Mouse (Mus musculus) liver, embryonic 15.5 days (tissue): ENCODE measurements around the gene Nudt17. TPM values are rescaled to one million over a fixed set of nuclear protein-coding genes. Genes with fewer than 3 reads are reported as not detected.
"Not testable (repeated sequence)": the region's sequence is repeated elsewhere in the genome, so short reads cannot be mapped to it uniquely, and the experiment has no call there.

Source experiments
- ATAC-seq: fragments of 200-750 bp; cut with Nextera tagmentation; 2 replicates; pipeline ENCODE4 v1.8.0; 2017; ENCODE audit warnings: moderate number of reproducible peaks, mild to moderate bottlenecking, moderate library complexity; ENCODE audit not compliant: insufficient read depth
- H3K27ac ChIP-seq: fragments of 300-500 bp; sonication (generic); replicated peaks from 2 replicates; pipeline ENCODE4 v1.5.1; 2015; ENCODE audit warnings: mild to moderate bottlenecking, inconsistent platforms
- H3K27me3 ChIP-seq: fragments of 300-500 bp; sonication (generic); 2 replicates; pipeline ENCODE4 v1.6.1; 2015; ENCODE audit warnings: mild to moderate bottlenecking, inconsistent platforms
- H3K36me3 ChIP-seq: fragments of 300-500 bp; sonication (generic); replicated peaks from 2 replicates; pipeline ENCODE4 v1.6.1; 2015; ENCODE audit warnings: moderate library complexity, mild to moderate bottlenecking, inconsistent platforms
- H3K4me1 ChIP-seq: fragments of 300-500 bp; sonication (generic); replicated peaks from 2 replicates; pipeline ENCODE4 v1.6.1; 2015; ENCODE audit warnings: inconsistent platforms
- H3K4me2 ChIP-seq: fragments of 300-500 bp; sonication (generic); 2 replicates; pipeline ENCODE4 v1.6.1; 2015; ENCODE audit warnings: moderate library complexity, mild to moderate bottlenecking, inconsistent platforms
- H3K4me3 ChIP-seq: fragments of 300-500 bp; sonication (generic); replicated peaks from 2 replicates; pipeline ENCODE4 v1.5.1; 2015; ENCODE audit warnings: mild to moderate bottlenecking, inconsistent platforms
- H3K9ac ChIP-seq: fragments of 300-500 bp; sonication (generic); 2 replicates; pipeline ENCODE4 v1.6.1; 2015; ENCODE audit warnings: moderate library complexity, mild to moderate bottlenecking, inconsistent platforms
- H3K9me3 ChIP-seq: fragments of 300-500 bp; sonication (generic); replicated peaks from 2 replicates; pipeline ENCODE4 v1.6.1; 2016; ENCODE audit warnings: inconsistent platforms
- WGBS: fragments of 180-500 bp; shearing (Covaris S2); methylation state at CpG from one replicate; pipeline ENCODE4 v1.1.7; 2015; ENCODE audit warnings: mixed read lengths; ENCODE audit not compliant: insufficient replicate concordance; 5-methylcytosine and 5-hydroxymethylcytosine counted together
- polyA plus RNA-seq: library from polyadenylated mRNA; unstranded; fragments of >200 nt; fragmentation: Nextera tagmentation; extraction: Ambion mirVana; gene quantifications from 2 replicates; pipeline ENCODE4 v1.2.1, GENCODE M21; 2015

The Nudt17 gene
- polyA plus RNA-seq, 1 experiment from 2014 or later, result 1.0 TPM

- Histone ChIP-seq H3K36me3 (no peaks in the 10 kb centered on the region), H3K4me1 (peaks cover 18% of the 10 kb centered on the region), H3K4me3 (no peak overlapping the region), H3K27ac (no peak overlapping the region), H3K27me3 (peaks cover 41% of the 10 kb centered on the region), H3K4me2 (no peak overlapping the region), H3K9me3 (no peaks in the 10 kb centered on the region), H3K9ac (no peak overlapping the region)
- 83% methylated on average over 5 of the region's 5 CpGs for WGBS
- no peak for ATAC-seq
Observed at GRCm38 (mm10) chr3:96668424-96669067, 39.8 kb downstream of the Nudt17 start.

GRCm38 (mm10) chr3:96667316-96667715 is 41.0 kb downstream of the Nudt17 start:
- ATAC-seq, result no peak
- Histone ChIP-seq H3K4me1 (peaks cover 22% of the 10 kb centered on the region), H3K36me3 (no peaks in the 10 kb centered on the region), H3K4me3 (no peak overlapping the region), H3K27ac (no peak overlapping the region), H3K27me3 (peaks cover 41% of the 10 kb centered on the region), H3K4me2 (no peak overlapping the region), H3K9ac (no peak overlapping the region), H3K9me3 (no peaks in the 10 kb centered on the region)
- WGBS, result 20% methylated on average over 1 of the region's 1 CpGs

GRCm38 (mm10) chr3:96666916-96667315 is 41.4 kb downstream of the Nudt17 start:
- ATAC-seq, result no peak
- H3K27ac ChIP-seq, result no peak overlapping the region
- no peaks in the 10 kb centered on the region for H3K36me3 ChIP-seq
- peaks cover 22% of the 10 kb centered on the region for H3K4me1 ChIP-seq
- no peak overlapping the region for H3K9ac ChIP-seq
- no peak overlapping the region for H3K4me3 ChIP-seq
- peaks cover 37% of the 10 kb centered on the region for H3K27me3 ChIP-seq
- no peaks in the 10 kb centered on the region for H3K9me3 ChIP-seq
- no peak overlapping the region for H3K4me2 ChIP-seq
- 74% methylated on average over 5 of the region's 5 CpGs for WGBS

- not testable (repeated sequence) for H3K27ac ChIP-seq, H3K4me3 ChIP-seq, ATAC-seq, H3K4me2 ChIP-seq, H3K36me3 ChIP-seq, H3K9me3 ChIP-seq, H3K9ac ChIP-seq
- peaks cover 22% of the 10 kb centered on the region for H3K4me1 ChIP-seq
- WGBS, result 70% methylated on average over 7 of the region's 7 CpGs
- peaks cover 27% of the 10 kb centered on the region for H3K27me3 ChIP-seq
Observed at GRCm38 (mm10) chr3:96665732-96666363, 42.5 kb downstream of the Nudt17 start.

GRCm38 (mm10) chr3:96663432-96664239 is 44.7 kb downstream of the Nudt17 start:
- 5% methylated on average over 16 of the region's 18 CpGs for WGBS
- Histone ChIP-seq H3K4me3 (peak overlapping the region; percentile 17), H3K36me3 (no peaks in the 10 kb centered on the region), H3K4me1 (peaks cover 8% of the 10 kb centered on the region), H3K27ac (no peak overlapping the region), H3K9me3 (no peaks in the 10 kb centered on the region), H3K27me3 (0 out of 2 replicates have a peak, but pooled peaks cover 7% of the 10 kb centered on the region), H3K9ac (no peak overlapping the region), H3K4me2 (peak overlapping the region; percentile 54)
- ATAC-seq, result no peak

- Histone ChIP-seq H3K27me3 (0 out of 2 replicates have a peak, but pooled peaks cover 7% of the 10 kb centered on the region), H3K9me3 (no peaks in the 10 kb centered on the region), H3K9ac (no peak overlapping the region), H3K4me3 (no peak overlapping the region), H3K4me2 (no peak overlapping the region), H3K4me1 (peaks cover 8% of the 10 kb centered on the region), H3K36me3 (no peaks in the 10 kb centered on the region), H3K27ac (no peak overlapping the region)
- WGBS, result 59% methylated on average over 8 of the region's 8 CpGs
- ATAC-seq, result no peak
Observed at GRCm38 (mm10) chr3:96662731-96663316, 45.5 kb downstream of the Nudt17 start.

GRCm38 (mm10) chr3:96660901-96661300 is 47.5 kb downstream of the Nudt17 start:
- no peak overlapping the region for H3K4me3 ChIP-seq
- no peak overlapping the region for H3K4me2 ChIP-seq
- H3K36me3 ChIP-seq, result no peaks in the 10 kb centered on the region
- peaks cover 8% of the 10 kb centered on the region for H3K4me1 ChIP-seq
- no peak overlapping the region for H3K27ac ChIP-seq
- no peak overlapping the region for H3K9ac ChIP-seq
- no peaks in the 10 kb centered on the region for H3K9me3 ChIP-seq
- 43% methylated on average over 2 of the region's 2 CpGs for WGBS
- ATAC-seq, result no peak
- H3K27me3 ChIP-seq, result no peaks in the 10 kb centered on the region

Other genes starting within 250 kb of the Nudt17 start
- gene Hfe2, start 183.4 kb downstream of the Nudt17 start, polyA plus RNA-seq, result 7.1 and 8.5 TPM in 2 replicates
- gene Txnip, start 150.6 kb downstream of the Nudt17 start, polyA plus RNA-seq, result 42.8 and 46.8 TPM in 2 replicates
- 0.17 and 0.23 TPM in 2 replicates for gene Gm16253, start 131.6 kb downstream of the Nudt17 start, polyA plus RNA-seq
- 10.9 and 11.7 TPM in 2 replicates for gene Polr3gl, start 114.4 kb downstream of the Nudt17 start, polyA plus RNA-seq
- 0.12 and 0.15 TPM in 2 replicates for gene Ankrd34a, start 111.9 kb downstream of the Nudt17 start, polyA plus RNA-seq
- 0.47 and 0.64 TPM in 2 replicates for gene Lix1l, start 107.4 kb downstream of the Nudt17 start, polyA plus RNA-seq
- 50.9 and 51.1 TPM in 2 replicates for gene Rbm8a, start 78.6 kb downstream of the Nudt17 start, polyA plus RNA-seq
- gene Pex11b, start 73.2 kb downstream of the Nudt17 start, polyA plus RNA-seq, result 17.3 TPM in 2 replicates
- gene Gm42957, start 73.1 kb downstream of the Nudt17 start, polyA plus RNA-seq, result not detected in 2 replicates
- 0.10 and 0.20 TPM in 2 replicates for gene Itga10, start 63.0 kb downstream of the Nudt17 start, polyA plus RNA-seq
- gene Ankrd35, start 38.4 kb downstream of the Nudt17 start, polyA plus RNA-seq, result 0.33 and 0.53 TPM in 2 replicates
- gene Pias3, start 12.2 kb downstream of the Nudt17 start, polyA plus RNA-seq, result 5.8 and 6.1 TPM in 2 replicates
- 19.8 and 21.3 TPM in 2 replicates for gene Polr3c, start 19.1 kb upstream of the Nudt17 start, polyA plus RNA-seq
- 26.4 and 27.8 TPM in 2 replicates for gene Rnf115, start 19.1 kb upstream of the Nudt17 start, polyA plus RNA-seq
- gene Pdzk1, start 120.7 kb upstream of the Nudt17 start, polyA plus RNA-seq, result 21.6 and 27.2 TPM in 2 replicates
- gene Cd160, start 120.8 kb upstream of the Nudt17 start, polyA plus RNA-seq, result 0.30 and 0.31 TPM in 2 replicates
- 2.2 and 3.1 TPM in 2 replicates for gene Gja5, start 196.1 kb upstream of the Nudt17 start, polyA plus RNA-seq
- 22.3 and 23.6 TPM in 2 replicates for gene Gpr89, start 196.8 kb upstream of the Nudt17 start, polyA plus RNA-seq
- gene Gja8, start 217.5 kb upstream of the Nudt17 start, polyA plus RNA-seq, result not detected in 2 replicates